Mouse (Mus musculus) bone marrow macrophage, adult 2 months (primary cell): ENCODE results near the gene Acot5.
"Not testable (repeated sequence)": the region's sequence is repeated elsewhere in the genome, so short reads cannot be mapped to it uniquely, and the experiment has no call there.

Source experiments
- CTCF ChIP-seq: IDR thresholded peaks from 2 replicates; pipeline ENCODE4 v1.5.1; 2012; ENCODE audit warnings: low read depth, mild to moderate bottlenecking, low read length, moderate library complexity
- POLR2A ChIP-seq: IDR thresholded peaks from 2 replicates; pipeline ENCODE4 v1.6.1; 2012; ENCODE audit warnings: mild to moderate bottlenecking, low read depth, low read length, borderline replicate concordance

- TF ChIP-seq POLR2A, CTCF: not testable (repeated sequence)
These were observed 30.4 kb upstream of the Acot5 start, which contains the start of gene Gm49366 for GRCm38 (mm10) chr12:84038691-84039111.
